Mouse (Mus musculus) forebrain, embryonic 16.5 days (tissue): ENCODE measurements around the gene Rnase13. TPM values are rescaled to one million over a fixed set of nuclear protein-coding genes. Genes with fewer than 3 reads are reported as not detected.

Experiments used
- ATAC-seq: fragments of 200-750 bp; cut with Nextera tagmentation; 2 replicates; pipeline ENCODE4 v1.8.0; 2017; ENCODE audit warnings: mild to moderate bottlenecking, moderate library complexity
- H3K27ac ChIP-seq: fragments of 300-500 bp; sonication (generic); 2 replicates; pipeline ENCODE4 v1.5.1; 2014; ENCODE audit warnings: low read length, control low read depth
- H3K27me3 ChIP-seq: fragments of 300-500 bp; sonication (generic); replicated peaks from 2 replicates; pipeline ENCODE4 v1.6.1; 2014; ENCODE audit warnings: low read length; ENCODE audit not compliant: control insufficient read depth, insufficient read depth
- H3K36me3 ChIP-seq: fragments of 300-500 bp; sonication (generic); 2 replicates; pipeline ENCODE4 v1.6.1; 2014; ENCODE audit not compliant: control insufficient read depth, insufficient read depth
- H3K4me1 ChIP-seq: fragments of 300-500 bp; sonication (generic); replicated peaks from 2 replicates; pipeline ENCODE4 v1.6.1; 2014; ENCODE audit warnings: low read length; ENCODE audit not compliant: control insufficient read depth, insufficient read depth
- H3K4me2 ChIP-seq: fragments of 300-500 bp; sonication (generic); 2 replicates; pipeline ENCODE4 v1.6.1; 2014; ENCODE audit warnings: mild to moderate bottlenecking, low read length, control low read depth
- H3K4me3 ChIP-seq: fragments of 300-500 bp; sonication (generic); replicated peaks from 2 replicates; pipeline ENCODE4 v1.5.1; 2014; ENCODE audit warnings: mild to moderate bottlenecking, low read length, control low read depth
- H3K9ac ChIP-seq: fragments of 300-500 bp; sonication (generic); replicated peaks from 2 replicates; pipeline ENCODE4 v1.6.1; 2014; ENCODE audit warnings: low read depth, low read length, control low read depth
- H3K9me3 ChIP-seq: fragments of 300-500 bp; sonication (generic); 2 replicates; pipeline ENCODE4 v1.6.1; 2016; ENCODE audit warnings: low read length; ENCODE audit not compliant: control insufficient read depth
- WGBS: fragments of 180-500 bp; shearing (Covaris S2); extraction: QIAGEN DNeasy Blood & Tissue Kit; methylation state at CpG from one replicate; pipeline ENCODE4 v1.1.7; 2014; 5-methylcytosine and 5-hydroxymethylcytosine counted together
- polyA plus RNA-seq: library from polyadenylated mRNA; unstranded; fragments of >200 nt; fragmentation: Nextera tagmentation; extraction: Ambion mirVana; gene quantifications from 2 replicates; pipeline ENCODE4 v1.2.1, GENCODE M21; 2015

Rnase13 gene
- polyA plus RNA-seq, 1 experiment from 2014 or later = not detected

DNA sequence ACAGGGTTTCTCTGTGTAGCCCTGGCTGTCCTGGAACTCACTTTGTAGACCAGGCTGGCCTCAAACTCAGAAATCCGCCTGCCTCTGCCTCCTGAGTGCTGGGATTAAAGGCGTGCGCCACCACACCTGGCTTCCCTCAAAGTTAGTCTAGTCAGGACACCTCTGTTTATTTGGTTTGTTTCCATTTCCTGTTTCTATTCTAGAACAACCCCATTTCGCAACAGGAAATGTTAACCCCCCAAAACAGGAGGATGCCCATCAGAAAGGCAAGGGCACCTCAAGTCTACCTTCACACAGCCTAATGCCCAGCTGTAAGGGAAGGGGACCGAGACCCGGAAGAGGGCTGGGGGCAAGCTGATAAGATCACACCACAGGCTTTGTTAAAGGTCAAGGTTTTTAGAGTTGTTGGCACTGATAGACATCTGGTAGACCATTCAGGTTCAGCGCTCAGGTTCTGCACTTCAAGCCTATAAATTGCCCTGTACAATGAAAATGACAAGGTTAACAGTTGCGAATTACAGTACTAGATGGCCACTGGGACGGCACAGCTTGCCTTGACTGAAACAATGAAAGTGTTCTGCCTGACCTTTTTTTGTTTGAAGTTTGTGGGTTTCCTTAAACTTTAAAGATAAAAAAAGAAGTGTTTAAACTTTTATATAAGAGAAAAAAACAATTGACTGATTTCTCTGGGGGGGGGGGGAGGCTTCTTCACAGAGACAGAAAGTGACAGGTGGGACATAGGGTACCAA, 30.2 kb downstream of the Rnase13 start, which contains the start of gene Slc39a2:
TSS of gene Slc39a2 (plus strand) at position 699 of the 749 bp plus-strand sequence.
- no peaks in the 10 kb centered on the region for H3K4me1 ChIP-seq
- no peaks in the 10 kb centered on the region for H3K9me3 ChIP-seq
- H3K36me3 ChIP-seq = peaks cover 23% of the 10 kb centered on the region
- no peak within 1 kb of the TSS for H3K4me2 ChIP-seq
- no peak within 1 kb of the TSS for H3K27ac ChIP-seq
- H3K4me3 ChIP-seq = no peak within 1 kb of the TSS
- no peak for ATAC-seq
- H3K9ac ChIP-seq = no peak within 1 kb of the TSS
- WGBS = 94% methylated on average over 9 of the region's 9 CpGs
- H3K27me3 ChIP-seq = no peaks in the 10 kb centered on the region

GRCm38 (mm10) chr14:51889833-51890232, 32.7 kb downstream of the Rnase13 start:
- Histone ChIP-seq H3K4me1 (peaks cover 12% of the 10 kb centered on the region), H3K4me2 (no peak overlapping the region), H3K36me3 (peaks cover 26% of the 10 kb centered on the region), H3K27ac (no peak overlapping the region), H3K9me3 (no peaks in the 10 kb centered on the region), H3K9ac (no peak overlapping the region), H3K27me3 (no peaks in the 10 kb centered on the region), H3K4me3 (no peak overlapping the region)
- 90% methylated on average over 6 of the region's 6 CpGs for WGBS
- no peak for ATAC-seq

GRCm38 (mm10) chr14:51886051-51886450, 36.5 kb downstream of the Rnase13 start:
- Histone ChIP-seq H3K9ac (no peak overlapping the region), H3K4me3 (peak overlapping the region; percentile 77; the same call in 1 of the 2 replicates), H3K4me1 (peaks cover 14% of the 10 kb centered on the region), H3K9me3 (no peaks in the 10 kb centered on the region), H3K4me2 (peak overlapping the region; percentile 83), H3K36me3 (peaks cover 16% of the 10 kb centered on the region), H3K27me3 (no peaks in the 10 kb centered on the region), H3K27ac (no peak overlapping the region)
- no peak for ATAC-seq
- WGBS = 44% methylated on average over 6 of the region's 6 CpGs

DNA sequence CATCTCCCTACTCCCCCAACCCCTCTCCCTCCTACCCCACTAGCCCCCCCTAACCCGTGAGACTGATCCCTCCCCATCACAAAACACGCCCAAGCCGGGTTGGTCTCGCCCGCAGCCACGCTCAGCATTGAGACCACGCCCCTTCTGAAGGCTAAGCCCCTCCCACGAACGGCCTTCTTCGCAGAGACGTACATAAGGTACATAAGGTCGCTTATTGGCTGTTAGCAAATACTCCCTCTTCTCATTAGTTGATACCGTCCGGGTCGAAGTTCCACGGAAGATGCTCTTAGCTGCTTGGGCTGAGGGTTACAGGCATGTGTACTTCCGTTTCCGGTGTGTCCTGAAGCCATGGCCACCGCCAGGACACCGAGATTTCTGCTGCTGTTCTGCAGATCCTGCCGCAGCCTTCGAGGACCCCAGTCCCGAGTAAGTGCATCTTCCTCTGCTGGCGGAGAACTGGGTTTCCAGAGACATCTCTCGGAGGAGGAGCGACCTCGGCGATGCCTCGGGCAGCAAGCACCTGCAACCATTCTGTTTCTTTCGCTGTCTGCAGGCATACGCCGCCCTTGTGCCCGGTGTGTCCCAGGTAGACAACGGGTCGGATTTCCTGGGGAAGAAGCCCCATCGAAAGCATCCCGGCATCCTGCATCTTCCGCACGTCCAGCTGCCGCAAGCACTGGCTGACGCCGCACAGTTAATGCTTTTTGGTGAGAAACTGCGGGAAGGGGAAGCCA, 37.8 kb downstream of the Rnase13 start, which contains the start of gene Mettl17:
TSS of gene Mettl17 (plus strand) at position 245 of the 734 bp plus-strand sequence.
- peak within 1 kb of the TSS; percentile 77 for H3K4me3 ChIP-seq
- H3K36me3 ChIP-seq = peaks cover 10% of the 10 kb centered on the region
- no peaks in the 10 kb centered on the region for H3K27me3 ChIP-seq
- H3K9me3 ChIP-seq = no peaks in the 10 kb centered on the region
- peak within 1 kb of the TSS; percentile 83 for H3K4me2 ChIP-seq
- under 1% methylated on average over 43 of the region's 43 CpGs for WGBS
- H3K9ac ChIP-seq = peak within 1 kb of the TSS; percentile 70
- peaks cover 14% of the 10 kb centered on the region for H3K4me1 ChIP-seq
- peak within 1 kb of the TSS; percentile 75 for H3K27ac ChIP-seq
- peak; percentile 99 for ATAC-seq

DNA sequence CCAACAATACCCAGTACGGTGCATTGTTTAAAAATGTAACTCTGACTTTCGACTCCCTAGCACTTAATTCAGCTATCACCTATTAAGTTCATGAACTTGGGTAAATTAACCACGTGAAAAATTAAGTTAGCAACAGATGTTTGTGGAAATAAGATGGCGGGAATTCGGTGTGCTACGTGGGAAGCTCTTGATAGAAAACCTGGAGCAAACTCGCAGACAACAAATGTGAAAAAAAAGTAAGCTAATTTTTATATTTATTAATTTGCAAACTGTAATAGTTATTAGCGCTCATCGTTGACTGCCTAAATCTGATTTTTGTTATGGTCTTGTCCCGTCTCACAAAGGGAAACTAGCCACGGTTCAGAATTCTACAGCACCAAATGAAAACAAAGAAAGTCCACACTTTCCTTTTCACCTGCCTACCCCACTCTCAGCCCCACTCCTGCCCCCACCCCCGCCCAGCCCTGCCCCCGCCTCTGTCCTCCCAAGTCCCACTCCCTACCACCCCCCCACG, 38.5 kb downstream of the Rnase13 start:
- peak; percentile 26 for ATAC-seq
- Histone ChIP-seq H3K27ac (peak overlapping the region; percentile 75), H3K4me3 (peak overlapping the region; percentile 77), H3K27me3 (no peaks in the 10 kb centered on the region), H3K4me1 (peaks cover 14% of the 10 kb centered on the region), H3K36me3 (peaks cover 5% of the 10 kb centered on the region), H3K9me3 (no peaks in the 10 kb centered on the region), H3K9ac (peak overlapping the region; percentile 70), H3K4me2 (peak overlapping the region; percentile 83)
- under 1% methylated on average over 14 of the region's 14 CpGs for WGBS

- Histone ChIP-seq H3K4me3 (peak overlapping the region; percentile 77), H3K27ac (0 out of 2 replicates have a peak overlapping the region, but pooled peaks have one; percentile 6), H3K27me3 (no peaks in the 10 kb centered on the region), H3K9me3 (no peaks in the 10 kb centered on the region), H3K4me2 (peak overlapping the region; percentile 83), H3K9ac (no peak overlapping the region), H3K36me3 (peaks cover 5% of the 10 kb centered on the region), H3K4me1 (peaks cover 14% of the 10 kb centered on the region)
- WGBS = under 1% methylated on average over 4 of the region's 4 CpGs
- ATAC-seq = peak; percentile 21
Measured at GRCm38 (mm10) chr14:51883527-51884030, 39.0 kb downstream of the Rnase13 start.

DNA sequence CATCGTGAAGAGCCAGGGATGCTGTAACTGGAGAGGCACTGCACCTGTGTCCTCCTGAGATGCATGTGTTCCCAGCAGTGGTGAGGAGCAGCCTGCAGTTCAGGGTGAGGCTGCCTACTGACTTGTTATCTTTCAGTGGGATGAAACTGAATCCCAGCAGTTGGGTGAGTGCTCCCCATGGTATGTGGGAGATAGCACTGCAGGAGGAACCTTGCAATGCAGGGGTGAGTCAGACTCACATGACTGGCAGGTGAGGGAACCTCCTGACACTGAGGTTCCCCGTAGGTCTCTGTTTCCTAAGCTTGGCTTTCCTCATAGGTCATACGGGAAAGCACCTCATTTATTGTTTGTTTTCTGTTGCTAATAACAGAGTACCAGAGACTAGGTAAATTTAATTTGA, 45.1 kb downstream of the Rnase13 start:
- no peak overlapping the region for H3K4me3 ChIP-seq
- WGBS = 85% methylated on average over 3 of the region's 3 CpGs
- H3K27me3 ChIP-seq = no peaks in the 10 kb centered on the region
- H3K4me2 ChIP-seq = no peak overlapping the region
- H3K36me3 ChIP-seq = no peaks in the 10 kb centered on the region
- no peaks in the 10 kb centered on the region for H3K9me3 ChIP-seq
- H3K9ac ChIP-seq = no peak overlapping the region
- ATAC-seq = no peak
- H3K27ac ChIP-seq = no peak overlapping the region
- H3K4me1 ChIP-seq = no peaks in the 10 kb centered on the region

DNA sequence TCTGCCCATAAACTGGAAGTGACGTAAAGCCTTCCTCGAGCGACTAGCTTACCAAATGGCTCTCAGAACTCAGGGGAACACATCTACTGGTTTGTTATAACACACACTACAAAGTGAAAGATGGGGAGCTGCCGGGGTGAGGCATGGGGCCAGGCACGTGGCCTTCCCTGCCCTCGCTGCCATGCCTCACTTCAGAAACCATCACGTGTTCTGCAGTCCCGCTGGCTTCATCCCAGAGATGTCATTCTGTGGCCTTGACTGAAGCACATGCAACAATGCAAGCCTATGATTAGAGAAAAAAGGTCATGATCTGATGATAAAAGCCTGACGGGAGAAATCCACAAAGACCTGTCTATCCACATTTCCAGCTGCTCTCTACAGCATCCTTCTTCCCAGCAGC, 50.8 kb downstream of the Rnase13 start:
- no peaks in the 10 kb centered on the region for H3K36me3 ChIP-seq
- no peaks in the 10 kb centered on the region for H3K9me3 ChIP-seq
- H3K4me1 ChIP-seq = no peaks in the 10 kb centered on the region
- H3K4me2 ChIP-seq = no peak overlapping the region
- no peak for ATAC-seq
- no peak overlapping the region for H3K4me3 ChIP-seq
- no peak overlapping the region for H3K9ac ChIP-seq
- H3K27ac ChIP-seq = no peak overlapping the region
- H3K27me3 ChIP-seq = no peaks in the 10 kb centered on the region
- WGBS = 73% methylated on average over 9 of the region's 9 CpGs
